Mouse (Mus musculus): ENCODE data around the gene Camkmt.

DNA sequence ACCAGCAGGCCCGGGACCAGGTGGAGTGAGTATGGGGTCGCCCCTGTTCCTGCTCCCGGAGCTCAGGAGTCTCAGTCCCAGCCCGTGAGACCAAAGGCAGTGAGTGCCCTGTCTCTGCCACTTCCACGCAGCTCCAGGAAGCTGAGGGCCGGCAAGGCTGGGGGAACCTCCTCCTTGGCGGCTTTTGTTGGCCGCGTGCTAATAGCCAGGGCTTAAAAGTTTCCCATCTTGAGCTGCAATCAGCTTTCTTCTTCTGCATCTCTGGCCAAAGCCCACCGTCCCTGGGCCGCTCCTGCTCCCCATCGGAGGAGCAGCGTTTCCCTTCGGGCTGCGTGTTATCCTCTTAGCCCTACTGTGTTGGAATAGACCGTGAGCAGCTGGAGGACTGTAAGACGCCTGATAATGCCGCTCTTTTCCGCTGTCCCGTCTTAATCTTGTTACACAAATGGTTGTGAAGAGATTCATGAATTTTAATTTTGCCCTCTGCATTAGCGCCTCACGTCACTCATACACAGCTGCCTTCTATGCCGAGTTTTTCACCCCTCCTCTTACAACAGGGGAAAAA, 364.1 kb downstream of the Camkmt start:
- no peak for TF ChIP-seq CTCF (IDR thresholded peaks at IDR 0.05; ENCODE audit: borderline replicate concordance, control insufficient read depth, extremely low read depth, insufficient read depth, low read length, poor library complexity)
- no peak for TF ChIP-seq POLR2A (IDR thresholded peaks at IDR 0.05; ENCODE audit: control insufficient read depth, extremely low read depth, insufficient read depth, low read length, poor library complexity)

Data from thymus, adult 2 months (tissue).